In the genomic region with DNA sequence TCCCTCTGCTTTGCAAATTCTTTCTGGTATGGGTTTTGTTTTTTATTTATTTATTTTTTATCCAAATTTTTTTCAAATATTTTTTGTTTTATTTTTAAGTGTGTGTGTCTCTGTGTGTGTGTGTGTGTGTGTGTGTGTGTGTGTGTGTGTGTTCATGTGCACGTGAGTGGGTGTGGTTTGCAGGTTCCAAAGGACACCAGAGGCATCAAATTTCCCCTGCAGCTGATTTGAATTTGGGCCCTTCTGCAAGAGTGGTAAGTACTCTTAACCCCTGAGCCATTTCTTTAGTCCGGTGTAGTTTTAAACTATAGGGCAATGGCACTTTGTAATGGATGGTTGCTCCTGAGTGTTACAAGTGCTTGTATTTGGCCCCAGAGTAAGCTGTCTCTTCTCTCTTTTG, we compare ENCODE assay signal across 25 mouse cellular contexts. TPM values are rescaled to one million over a fixed set of nuclear protein-coding genes. Genes with fewer than 3 reads are reported as not detected.
DNase-seq lines count a peak whose midpoint lies in the region; ATAC-seq and TF ChIP-seq lines count a peak whose summit lies in the region.
"Had no signal": no experiment of that assay in that cellular context is flagged by ENCODE, and none has a peak within 500 bp of the region (broad histone marks: within the 10 kb centered on the region; RNA-seq: fewer than 3 reads in every experiment).

No protein-coding gene starts in this region.

- ATAC-seq in lung, embryonic 15.5 days (ENCODE audit: borderline replicate concordance, extremely low read depth, low FRiP score, low TSS enrichment), result no peak
- ATAC-seq in megakaryocyte, adult 5-6 weeks (ENCODE audit: poor library complexity, severe bottlenecking), result no peak
- ATAC-seq: activated CD4-positive, CD25-positive, alpha-beta regulatory T cell, adult 4 months; forebrain, embryonic 14.5 days; forebrain, embryonic 16.5 days; Patski had no signal

- H3K9ac ChIP-seq in lung, embryonic 15.5 days, result no peak overlapping the region
- H3K9ac ChIP-seq: embryonic facial prominence, embryonic 13.5 days; embryonic facial prominence, embryonic 15.5 days; forebrain, embryonic 12.5 days had no signal

- no peaks in the 10 kb centered on the region for H3K9me3 ChIP-seq in lung, embryonic 15.5 days
- no peaks in the 10 kb centered on the region for H3K9me3 ChIP-seq in embryonic facial prominence, embryonic 10.5 days
- H3K9me3 ChIP-seq: embryonic facial prominence, embryonic 13.5 days; embryonic facial prominence, embryonic 15.5 days; forebrain, embryonic 10.5 days; forebrain, embryonic 12.5 days; G1E had no signal

- TF ChIP-seq POLR2A in lung, adult 2 months (IDR thresholded peaks at IDR 0.05; ENCODE audit: borderline replicate concordance, extremely low read depth, low read depth, low read length), result no peak

- H3K36me3 ChIP-seq in lung, embryonic 15.5 days, result no peaks in the 10 kb centered on the region
- H3K36me3 ChIP-seq in embryonic facial prominence, embryonic 10.5 days (replicated peaks), result no peaks in the 10 kb centered on the region
- H3K36me3 ChIP-seq: embryonic facial prominence, embryonic 13.5 days; embryonic facial prominence, embryonic 15.5 days; forebrain, embryonic 10.5 days; forebrain, embryonic 12.5 days; G1E had no signal

- H3K4me2 ChIP-seq in lung, embryonic 15.5 days, result no peak overlapping the region
- H3K4me2 ChIP-seq: embryonic facial prominence, embryonic 13.5 days; embryonic facial prominence, embryonic 15.5 days; forebrain, embryonic 12.5 days had no signal

- H3K27me3 ChIP-seq in lung, embryonic 15.5 days, result no peaks in the 10 kb centered on the region
- H3K27me3 ChIP-seq in embryonic facial prominence, embryonic 10.5 days (replicated peaks; ENCODE audit: low read depth, poor library complexity, severe bottlenecking), result no peaks in the 10 kb centered on the region
- H3K27me3 ChIP-seq: embryonic facial prominence, embryonic 13.5 days; embryonic facial prominence, embryonic 15.5 days; forebrain, embryonic 12.5 days; Patski had no signal

- H3K4me3 ChIP-seq in lung, embryonic 15.5 days, result no peak overlapping the region
- no peak overlapping the region for H3K4me3 ChIP-seq in lung, adult 2 months (replicated peaks; ENCODE audit: extremely low read depth, low read depth, low read length)
- H3K4me3 ChIP-seq in embryonic facial prominence, embryonic 10.5 days, result no peak overlapping the region
- H3K4me3 ChIP-seq: embryonic facial prominence, embryonic 13.5 days; embryonic facial prominence, embryonic 15.5 days; erythroblast, embryonic 14.5 days; forebrain, embryonic 10.5 days; forebrain, embryonic 12.5 days had no signal

- TF ChIP-seq CTCF in lung, adult 2 months (IDR thresholded peaks at IDR 0.05; ENCODE audit: insufficient read depth, low read length), result no peak

- no peak for DNase-seq in lung, adult 2 months
- DNase-seq in embryonic facial prominence, embryonic 10.5 days (ENCODE audit: low spot score), result peak; percentile 39
- DNase-seq in kidney, postnatal 25 days, result no peak
- DNase-seq: adrenal gland, adult 8-10 months; adrenal gland, postnatal 25 days; cerebellum, adult 11 months; cerebellum, adult 18-20 months; cerebellum, adult 8-10 months; cerebellum, adult 9-11 months; cerebellum, postnatal 14 days; cerebellum, postnatal 36 days; embryo, embryonic 11 days had no signal

- peaks cover 20% of the 10 kb centered on the region for H3K4me1 ChIP-seq in lung, embryonic 15.5 days
- peaks cover 3% of the 10 kb centered on the region; the same call in 1 of the 2 replicates for H3K4me1 ChIP-seq in lung, adult 2 months (ENCODE audit: control insufficient read depth, insufficient read depth, low read length)
- H3K4me1 ChIP-seq in embryonic facial prominence, embryonic 10.5 days, result peaks cover 37% of the 10 kb centered on the region

- 31% methylated on average over 2 of the region's 2 CpGs for WGBS in lung, embryonic 15.5 days
- 55% methylated on average over 2 of the region's 2 CpGs for WGBS in lung, adult 2 months
- WGBS in embryonic facial prominence, embryonic 10.5 days, result 31% methylated on average over 2 of the region's 2 CpGs

- 0 out of 2 replicates have a peak overlapping the region, but pooled peaks have one; percentile 2 for H3K27ac ChIP-seq in lung, embryonic 15.5 days
- no peak overlapping the region for H3K27ac ChIP-seq in embryonic facial prominence, embryonic 10.5 days (replicated peaks)
- H3K27ac ChIP-seq: embryonic facial prominence, embryonic 13.5 days; embryonic facial prominence, embryonic 15.5 days; forebrain, embryonic 10.5 days; forebrain, embryonic 12.5 days had no signal

RNA-seq across cellular contexts. Expression of a gene that starts 18.6 kb away (rescaled TPM):
- 0.97 and 1.3 TPM in 2 replicates for polyA plus RNA-seq in lung, embryonic 15.5 days (2015; fragmentation: Nextera tagmentation; extraction: Ambion mirVana)
- 0.58 and 0.66 TPM in 2 replicates for polyA plus RNA-seq in lung, adult 2 months (2012; rRNA removed)
- polyA plus RNA-seq in embryonic facial prominence, embryonic 10.5 days (2016; fragmentation: Nextera tagmentation; extraction: Ambion mirVana), result 1.8 and 2.4 TPM in 2 replicates
- total RNA-seq in megakaryocyte, adult 5-6 weeks (2015), result not detected in 2 replicates
- not detected in 2 replicates for total RNA-seq in megakaryocyte, adult 5-6 weeks (2017)
- total RNA-seq: common myeloid progenitor, adult 5-6 weeks; G1E had no signal
- polyA plus RNA-seq: erythroblast, embryonic 14.5 days; G1E; Patski had no signal
